In the genomic region with DNA sequence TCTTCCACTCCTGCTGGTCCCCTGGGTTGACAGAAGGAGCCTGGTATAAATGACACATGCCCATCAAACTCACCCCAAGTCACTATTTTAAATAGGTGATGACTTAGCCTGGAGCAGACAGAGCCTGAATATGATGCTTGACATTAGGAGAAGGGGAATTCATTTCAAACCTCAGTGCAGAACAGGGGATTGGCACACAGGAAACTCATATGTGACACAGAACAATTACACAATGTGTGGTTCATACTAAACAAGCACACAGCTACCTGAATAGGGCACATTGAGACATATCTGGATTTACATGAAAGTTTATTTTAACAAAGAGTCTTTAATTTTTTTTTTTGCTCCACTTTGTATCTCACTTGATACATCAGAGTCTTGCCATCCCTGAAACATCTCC, we compare ENCODE assay signal across 17 mouse cellular contexts.
DNase-seq lines count a peak whose midpoint lies in the region; ATAC-seq lines count a peak whose summit lies in the region.
"Had no signal": no experiment of that assay in that cellular context is flagged by ENCODE, and none has a peak within 500 bp of the region (broad histone marks: within the 10 kb centered on the region; RNA-seq: fewer than 3 reads in every experiment).

No protein-coding gene starts in this region.

- DNase-seq in 416B (ENCODE audit: low read depth): peak; percentile 5
- DNase-seq in adrenal gland, postnatal 14 days: no peak
- DNase-seq in adrenal gland, adult 18-20 months (ENCODE audit: low spot score in 2 of 2): no peak
- DNase-seq in left cerebral cortex, postnatal 4 days: no peak
- DNase-seq: adrenal gland, adult 2 months; adrenal gland, postnatal 10 days; adrenal gland, postnatal 36 days; B cell, adult 2 months; cerebellum, adult 11-12 months; forebrain, postnatal 0 days had no signal

- intact Hi-C loops in left cerebral cortex, postnatal 4 days (cut with DNase I): no loop called here

- peak; percentile 87 for ATAC-seq in granulocyte monocyte progenitor cell, adult 5-6 weeks (replicated peaks; ENCODE audit: poor library complexity, severe bottlenecking)
- ATAC-seq in megakaryocyte, adult 5-6 weeks (ENCODE audit: poor library complexity, severe bottlenecking): peak; percentile 96
- ATAC-seq: activated CD4-positive, CD25-positive, alpha-beta regulatory T cell, adult 4 months; CD4-positive, CD25-positive, alpha-beta regulatory T cell, adult 4 months; forebrain, embryonic 13.5 days; forebrain, embryonic 15.5 days; forebrain, postnatal 0 days; Patski had no signal
